Mouse (Mus musculus) adrenal gland, adult 2 months (tissue): ENCODE measurements around the gene Iqub. TPM values are rescaled to one million over a fixed set of nuclear protein-coding genes. Genes with fewer than 3 reads are reported as not detected.

Experiments
- DNase-seq: peaks from one replicate; pipeline ENCODE4 v3.0.0; 2021
- polyA plus RNA-seq: library from polyadenylated mRNA; depleted of rRNA; stranded (reverse); fragments of >200 nt; gene quantifications from 2 replicates; pipeline ENCODE4 v1.2.3, GENCODE M21; 2012; rRNA removed
- total RNA-seq, 2 experiments: library from RNA; stranded (reverse); gene quantifications; 2 replicates each; pipeline ENCODE4 v1.2.3; 2021

Gene Iqub
- total and polyA plus RNA-seq, 3 experiments, result 0.09 to 0.14 TPM; not detected in 1

DNA sequence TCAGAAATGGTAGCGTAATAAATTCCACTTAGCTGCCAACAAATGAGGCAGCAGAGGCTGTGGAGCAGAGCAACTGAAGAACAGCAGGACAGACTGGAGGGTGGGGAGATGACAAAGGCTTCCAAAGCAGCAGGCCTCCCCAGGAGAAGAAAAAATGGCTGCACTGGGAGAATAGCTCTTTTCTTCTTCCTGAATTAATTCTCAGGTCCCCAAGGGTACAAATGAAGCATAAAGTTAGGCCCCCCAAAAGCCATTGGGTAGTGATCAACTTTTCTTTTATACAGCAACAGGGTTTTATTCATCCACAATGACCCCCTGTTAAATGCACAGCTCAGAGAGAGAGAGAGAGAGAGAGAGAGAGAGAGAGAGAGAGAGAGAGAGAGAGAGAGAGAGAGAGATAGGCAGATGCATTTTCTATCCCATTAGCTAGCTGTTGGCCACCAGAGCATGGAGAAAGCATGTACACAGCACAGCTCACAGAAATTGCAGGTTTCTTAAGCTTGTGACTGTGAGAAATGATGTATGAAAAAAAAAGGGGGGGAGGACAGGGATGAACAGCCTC is 44.2 kb downstream of the Iqub start:
- DNase-seq, result no peak

DNA sequence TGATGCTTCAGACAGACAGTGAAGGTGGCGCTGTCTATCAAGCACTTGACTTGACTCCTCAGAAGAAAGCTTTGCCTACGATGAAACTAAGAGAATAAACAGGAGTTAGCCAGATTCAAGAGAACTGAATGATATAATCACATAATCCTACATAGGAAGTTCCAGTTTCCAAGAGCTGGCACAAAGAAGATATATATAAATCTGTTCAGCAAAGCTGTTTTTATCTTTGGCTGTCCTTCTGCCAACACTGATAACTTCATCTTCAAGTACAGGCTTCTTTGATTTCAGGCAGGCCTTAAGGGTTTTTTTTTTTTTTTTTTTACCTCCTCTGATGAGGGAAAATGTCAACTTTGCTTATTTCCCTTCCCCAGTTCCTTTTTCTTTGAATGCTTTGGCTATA is 44.7 kb downstream of the Iqub start:
- no peak for DNase-seq

DNA sequence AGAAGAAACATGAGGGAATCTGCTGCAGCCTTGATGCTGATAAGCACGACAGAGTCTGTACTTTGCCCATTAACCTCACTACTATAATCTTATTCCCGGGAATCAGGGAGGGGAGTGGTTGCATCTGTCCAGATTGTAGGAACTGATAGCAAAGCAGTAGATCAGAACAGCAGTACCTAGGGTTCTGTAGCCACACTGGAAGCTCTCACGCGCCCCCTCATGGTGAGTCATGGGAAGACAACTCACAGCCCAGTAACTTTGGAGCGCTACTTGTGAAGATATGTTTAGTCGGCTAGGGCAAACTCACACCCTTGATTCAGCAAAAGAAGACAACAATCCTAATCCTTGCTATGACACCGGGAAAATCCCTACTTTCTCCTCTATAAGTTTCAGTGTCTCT is 58.8 kb downstream of the Iqub start:
- peak; percentile 69 for DNase-seq

DNA sequence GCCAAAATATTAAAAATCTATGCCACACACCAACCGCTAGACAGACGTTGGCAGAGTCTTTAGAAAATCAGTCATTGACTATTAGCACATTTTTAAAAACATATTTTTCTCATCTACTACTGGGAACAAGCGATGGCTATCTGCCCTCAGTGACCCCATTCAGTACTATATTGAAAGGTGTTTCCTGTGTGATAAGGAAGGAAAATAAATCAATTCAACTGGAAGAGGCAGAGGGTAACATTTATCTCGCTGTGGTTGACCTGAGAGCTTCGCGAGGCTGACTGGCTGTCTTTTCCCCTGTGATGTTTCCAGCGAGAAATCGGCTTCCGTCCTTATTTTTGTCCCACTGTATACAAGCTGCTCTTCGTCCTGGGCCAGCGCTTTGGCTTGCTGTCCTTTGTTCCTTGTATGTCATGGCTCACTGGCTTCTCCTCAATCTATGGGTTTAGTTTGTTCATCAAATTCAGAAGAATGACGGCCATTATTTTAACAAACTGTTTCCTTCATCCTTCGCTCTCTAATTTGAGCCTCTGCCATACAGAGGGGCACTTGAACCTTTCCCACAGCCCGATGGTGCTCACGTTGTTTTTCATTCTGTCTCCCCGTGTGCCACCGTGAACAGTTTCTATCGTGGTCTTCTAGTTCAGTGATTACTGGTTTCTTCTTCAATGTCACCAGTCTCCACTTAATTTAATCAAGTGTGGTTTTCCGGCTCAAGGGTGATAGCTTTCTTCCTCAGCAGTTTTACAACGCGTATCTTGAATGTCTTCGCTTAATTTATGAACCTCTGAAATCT is 63.6 kb downstream of the Iqub start:
- DNase-seq, result no peak

DNA sequence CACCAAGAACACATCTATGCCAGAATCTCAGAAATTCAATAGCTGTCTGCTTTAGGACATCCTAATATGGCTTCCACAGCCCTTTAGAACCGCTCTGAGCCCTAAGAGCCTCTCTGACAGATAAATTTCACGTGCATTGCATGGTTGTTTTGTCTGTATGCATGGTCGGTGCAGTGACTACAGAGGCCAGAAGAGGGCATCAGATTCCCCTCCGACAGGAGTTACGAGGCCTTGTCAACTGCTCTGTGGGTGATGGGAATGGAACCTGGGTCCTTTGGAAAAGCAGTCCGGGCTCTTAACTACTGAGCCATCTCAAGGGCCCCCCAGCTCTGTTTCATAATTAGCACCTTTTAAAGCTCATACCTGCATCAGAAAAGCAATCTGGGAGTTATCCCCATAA is 64.6 kb downstream of the Iqub start:
- DNase-seq, result no peak

DNA sequence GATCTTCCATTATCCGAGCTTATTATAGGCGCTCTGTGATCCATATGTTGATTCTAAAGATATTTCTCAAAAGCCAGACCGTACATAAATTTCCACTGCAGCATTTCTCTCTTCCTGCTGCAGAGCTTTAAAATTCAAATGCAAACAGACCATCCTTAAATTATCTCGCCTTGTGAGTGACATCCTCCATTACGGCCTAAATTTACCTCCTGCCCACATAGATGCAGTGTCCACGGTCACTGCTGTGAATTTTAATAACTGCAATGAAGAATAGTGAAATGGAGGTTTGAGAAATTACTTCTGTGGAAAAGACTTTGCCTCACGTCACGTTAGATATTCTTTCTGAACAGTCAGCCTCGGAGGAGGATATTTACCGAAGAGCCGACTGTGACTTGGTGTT is 98.8 kb downstream of the Iqub start:
- DNase-seq, result no peak

DNA sequence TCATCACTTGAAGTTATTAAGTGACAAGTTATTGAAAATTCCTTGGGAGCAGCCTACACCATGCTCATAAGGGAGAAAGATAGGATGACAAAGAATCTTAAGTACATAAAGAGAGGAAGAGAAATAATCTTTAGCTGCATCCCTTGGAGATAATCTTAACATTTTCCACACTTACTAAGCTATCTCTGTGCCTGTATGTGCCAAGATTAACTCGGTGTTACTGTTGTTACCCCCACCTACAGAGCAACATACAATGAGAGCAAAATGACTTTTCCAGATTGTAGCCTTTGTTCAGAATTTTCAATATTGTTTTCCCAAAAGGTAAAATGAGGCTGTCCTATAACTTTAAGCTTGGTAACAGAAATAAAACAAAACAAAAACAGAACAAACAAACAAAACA is 99.4 kb downstream of the Iqub start:
- DNase-seq, result no peak

DNA sequence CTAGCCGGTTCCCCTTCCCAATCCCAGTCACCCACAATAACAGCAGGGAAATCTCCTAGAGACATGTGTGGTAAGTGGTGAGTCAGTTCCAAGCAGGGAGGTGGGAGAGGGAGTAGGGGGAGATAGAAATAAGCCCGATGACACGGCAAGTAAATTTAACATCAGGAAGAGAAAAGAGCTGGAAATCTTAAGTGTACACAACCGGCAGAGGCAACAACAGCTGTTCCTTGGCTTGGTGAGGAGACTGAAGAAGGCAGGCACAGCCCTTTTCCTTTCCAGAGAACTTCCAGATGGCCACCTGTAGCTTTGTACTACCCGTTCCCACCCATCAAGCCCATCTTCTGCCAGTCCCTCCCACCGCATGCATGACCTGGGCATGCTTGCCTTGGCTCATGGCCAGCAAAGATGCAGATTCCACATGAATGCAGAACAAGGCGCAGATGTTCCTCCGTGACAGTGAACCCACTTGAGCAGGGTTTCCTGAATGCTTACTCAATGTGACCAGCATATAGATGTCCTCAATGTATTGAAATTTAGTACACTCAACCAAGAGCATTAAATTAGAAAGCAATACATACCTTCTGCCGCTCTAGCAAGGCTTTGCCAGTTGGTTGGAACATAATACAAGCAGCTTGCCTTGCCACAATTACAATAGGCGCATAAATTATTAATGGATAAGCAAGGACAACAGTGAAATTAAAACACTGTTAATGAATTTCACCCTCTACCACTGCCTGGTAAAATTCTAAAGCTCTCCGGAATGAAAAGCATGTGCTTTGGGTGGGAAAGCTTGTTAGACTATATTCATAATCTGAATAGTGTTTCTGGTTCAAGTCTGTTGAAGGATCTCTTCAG is 106.1 kb downstream of the Iqub start:
- DNase-seq, result no peak

DNA sequence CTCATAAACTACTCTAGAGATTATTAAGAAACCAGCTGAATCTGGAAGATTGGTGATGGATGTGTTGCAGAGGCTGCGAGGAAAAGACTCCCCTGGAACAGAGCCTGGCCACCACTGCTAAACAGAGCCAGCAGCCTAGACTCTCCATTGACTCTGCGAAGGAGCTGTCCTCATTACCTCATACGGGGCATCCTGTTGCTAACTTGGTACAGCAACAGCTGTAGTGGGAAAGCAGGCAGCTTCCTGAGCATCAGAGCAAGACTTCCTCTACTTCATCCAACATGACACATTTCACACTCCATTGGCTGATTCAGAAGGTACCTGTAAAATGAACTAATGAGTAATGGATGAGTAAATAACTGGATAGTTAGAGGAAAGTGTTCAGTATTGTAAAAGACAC is 107.1 kb downstream of the Iqub start:
- DNase-seq, result no peak

DNA sequence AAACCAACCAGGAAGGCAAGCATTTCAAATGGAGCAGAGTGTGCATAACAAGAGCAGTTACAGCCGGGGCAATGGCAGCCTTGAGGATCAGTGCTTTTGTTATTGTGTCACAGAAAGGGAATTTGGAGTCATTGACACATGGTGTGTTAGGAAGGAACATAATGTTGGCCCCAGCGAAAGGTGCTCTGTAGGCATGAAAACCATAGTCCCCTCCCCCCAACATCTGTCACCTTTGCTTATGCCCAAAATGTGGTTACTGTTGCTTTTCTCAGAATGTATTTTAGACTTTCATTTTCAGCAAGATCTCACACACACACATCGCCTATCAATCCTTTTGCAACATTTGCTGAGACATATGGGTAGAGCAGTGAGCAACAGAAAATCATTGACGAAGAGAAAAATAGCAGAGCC is 117.6 kb downstream of the Iqub start:
- DNase-seq, result no peak

Other genes starting within 250 kb of the Iqub start
- gene Ndufa5, start 12.9 kb upstream of the Iqub start, total RNA-seq, result 100 to 1,000 TPM; 305 to 386 TPM
- 0.34 and 0.90 TPM in 2 replicates for gene Ndufa5, start 12.9 kb upstream of the Iqub start, polyA plus RNA-seq
- not detected for gene Asb15, start 13.1 kb upstream of the Iqub start, total RNA-seq
- not detected in 2 replicates for gene Asb15, start 13.1 kb upstream of the Iqub start, polyA plus RNA-seq
- gene Lmod2, start 82.7 kb upstream of the Iqub start, total RNA-seq, result under 1 TPM in 1 of 2 experiments, not detected in 1; 0.29 TPM
- not detected in 2 replicates for gene Lmod2, start 82.7 kb upstream of the Iqub start, polyA plus RNA-seq
- 10 to 100 TPM; 50.3 to 58.3 TPM for gene Wasl, start 149.9 kb upstream of the Iqub start, total RNA-seq
- gene Wasl, start 149.9 kb upstream of the Iqub start, polyA plus RNA-seq, result 231 and 314 TPM in 2 replicates
- gene Hyal6, start 218.2 kb upstream of the Iqub start, total RNA-seq, result not detected
- not detected in 2 replicates for gene Hyal6, start 218.2 kb upstream of the Iqub start, polyA plus RNA-seq
- not detected for gene Hyal4, start 233.3 kb upstream of the Iqub start, total RNA-seq
- not detected in 2 replicates for gene Hyal4, start 233.3 kb upstream of the Iqub start, polyA plus RNA-seq